ENCODE assay signal across 21 mouse cellular contexts in the genomic region with DNA sequence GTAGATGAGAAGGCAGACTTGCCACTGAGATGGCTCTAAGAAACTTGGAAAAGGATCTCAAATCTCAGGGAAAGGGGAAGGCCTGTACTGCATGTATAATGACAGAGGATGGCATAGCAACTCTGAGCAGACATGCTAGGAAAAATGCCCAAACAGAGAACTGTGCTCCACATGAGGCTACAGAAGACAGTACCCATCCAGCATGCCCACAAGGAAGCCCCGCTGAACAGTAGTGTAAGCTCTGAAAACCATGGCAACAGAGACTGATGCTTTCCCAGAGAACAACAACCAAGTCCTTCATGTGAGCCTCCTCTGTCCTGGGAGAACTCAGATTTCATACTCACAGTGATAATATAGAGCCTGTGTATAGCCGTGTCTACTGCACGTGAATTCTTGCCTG. TPM values are rescaled to one million over a fixed set of nuclear protein-coding genes. Genes with fewer than 3 reads are reported as not detected.
DNase-seq lines count a peak whose midpoint lies in the region; ATAC-seq and TF ChIP-seq lines count a peak whose summit lies in the region.
"Had no signal": no experiment of that assay in that cellular context is flagged by ENCODE, and none has a peak within 500 bp of the region (broad histone marks: within the 10 kb centered on the region; RNA-seq: fewer than 3 reads in every experiment).

No protein-coding gene starts in this region.

- H3K4me3 ChIP-seq in forebrain, postnatal 0 days (ENCODE audit: low read depth, low read length) = no peak overlapping the region
- H3K4me3 ChIP-seq in forebrain, embryonic 16.5 days (replicated peaks; ENCODE audit: low read length) = no peak overlapping the region
- no peak overlapping the region for H3K4me3 ChIP-seq in hindbrain, postnatal 0 days (ENCODE audit: low read length)
- H3K4me3 ChIP-seq in hindbrain, embryonic 13.5 days = no peak overlapping the region
- no peak overlapping the region for H3K4me3 ChIP-seq in midbrain, postnatal 0 days (ENCODE audit: low read depth, low read length)
- no peak overlapping the region for H3K4me3 ChIP-seq in midbrain, embryonic 10.5 days

- no peaks in the 10 kb centered on the region for H3K27me3 ChIP-seq in forebrain, postnatal 0 days (ENCODE audit: insufficient read depth, low read length)
- no peaks in the 10 kb centered on the region for H3K27me3 ChIP-seq in forebrain, embryonic 16.5 days (replicated peaks; ENCODE audit: control insufficient read depth, insufficient read depth, low read length)
- H3K27me3 ChIP-seq in hindbrain, postnatal 0 days (ENCODE audit: insufficient read depth, low read length) = no peaks in the 10 kb centered on the region
- no peaks in the 10 kb centered on the region for H3K27me3 ChIP-seq in hindbrain, embryonic 13.5 days
- no peaks in the 10 kb centered on the region for H3K27me3 ChIP-seq in midbrain, postnatal 0 days (ENCODE audit: insufficient read depth, low read length)
- no peaks in the 10 kb centered on the region for H3K27me3 ChIP-seq in midbrain, embryonic 10.5 days (ENCODE audit: low read depth, poor library complexity, severe bottlenecking)
- H3K27me3 ChIP-seq: CH12.LX, Patski had no signal

- 78% methylated on average over 3 of the region's 3 CpGs for WGBS in forebrain, postnatal 0 days
- 86% methylated on average over 3 of the region's 3 CpGs for WGBS in forebrain, embryonic 16.5 days
- 65% methylated on average over 3 of the region's 3 CpGs for WGBS in hindbrain, postnatal 0 days
- 76% methylated on average over 3 of the region's 3 CpGs for WGBS in hindbrain, embryonic 13.5 days
- WGBS in midbrain, postnatal 0 days = 77% methylated on average over 3 of the region's 3 CpGs
- 83% methylated on average over 3 of the region's 3 CpGs for WGBS in midbrain, embryonic 10.5 days

- ATAC-seq in forebrain, postnatal 0 days = no peak
- ATAC-seq in forebrain, embryonic 16.5 days = no peak
- peak; percentile 87 for ATAC-seq in hindbrain, postnatal 0 days
- ATAC-seq in hindbrain, embryonic 13.5 days (ENCODE audit: low FRiP score) = no peak
- no peak for ATAC-seq in midbrain, postnatal 0 days (ENCODE audit: low FRiP score)
- ATAC-seq: activated CD4-positive, CD25-positive, alpha-beta regulatory T cell, adult 4 months; CD4-positive, CD25-positive, alpha-beta regulatory T cell, adult 4 months; Patski had no signal

- DNase-seq in forebrain, postnatal 0 days = peak; percentile 6
- DNase-seq in hindbrain, postnatal 0 days (ENCODE audit: low spot score) = peak; percentile 35
- peak; percentile 56 for DNase-seq in midbrain, postnatal 0 days (ENCODE audit: low spot score)
- DNase-seq in midbrain, embryonic 10.5 days (ENCODE audit: low spot score) = no peak
- DNase-seq: adrenal gland, adult 2 months; adrenal gland, adult 8-10 months; adrenal gland, postnatal 10 days; adrenal gland, postnatal 14 days; adrenal gland, postnatal 25 days; adrenal gland, postnatal 36 days; B cell, adult 2 months; cerebellum, adult 11 months; cerebellum, adult 11-12 months; cerebellum, adult 18-20 months had no signal

- no peaks in the 10 kb centered on the region for H3K36me3 ChIP-seq in forebrain, postnatal 0 days (ENCODE audit: insufficient read depth)
- no peaks in the 10 kb centered on the region for H3K36me3 ChIP-seq in forebrain, embryonic 16.5 days (ENCODE audit: control insufficient read depth, insufficient read depth)
- H3K36me3 ChIP-seq in hindbrain, postnatal 0 days (ENCODE audit: insufficient read depth, low read length) = no peaks in the 10 kb centered on the region
- H3K36me3 ChIP-seq in hindbrain, embryonic 13.5 days = no peaks in the 10 kb centered on the region
- H3K36me3 ChIP-seq in midbrain, postnatal 0 days (ENCODE audit: insufficient read depth, low read length) = no peaks in the 10 kb centered on the region
- no peaks in the 10 kb centered on the region for H3K36me3 ChIP-seq in midbrain, embryonic 10.5 days
- H3K36me3 ChIP-seq: G1E had no signal

- no peaks in the 10 kb centered on the region for H3K4me1 ChIP-seq in forebrain, postnatal 0 days (ENCODE audit: insufficient read depth)
- H3K4me1 ChIP-seq in forebrain, embryonic 16.5 days (replicated peaks; ENCODE audit: control insufficient read depth, insufficient read depth, low read length) = no peaks in the 10 kb centered on the region
- no peaks in the 10 kb centered on the region for H3K4me1 ChIP-seq in hindbrain, postnatal 0 days (ENCODE audit: insufficient read depth, low read length)
- no peaks in the 10 kb centered on the region for H3K4me1 ChIP-seq in hindbrain, embryonic 13.5 days (replicated peaks)
- H3K4me1 ChIP-seq in midbrain, postnatal 0 days (ENCODE audit: insufficient read depth, low read length) = no peaks in the 10 kb centered on the region
- H3K4me1 ChIP-seq in midbrain, embryonic 10.5 days = no peaks in the 10 kb centered on the region

- no peak overlapping the region for H3K27ac ChIP-seq in forebrain, postnatal 0 days (ENCODE audit: low read depth, low read length)
- H3K27ac ChIP-seq in forebrain, embryonic 16.5 days (ENCODE audit: low read length) = no peak overlapping the region
- H3K27ac ChIP-seq in hindbrain, postnatal 0 days = no peak overlapping the region
- H3K27ac ChIP-seq in hindbrain, embryonic 13.5 days = no peak overlapping the region
- H3K27ac ChIP-seq in midbrain, postnatal 0 days (ENCODE audit: low read depth, low read length) = no peak overlapping the region
- no peak overlapping the region for H3K27ac ChIP-seq in midbrain, embryonic 10.5 days (replicated peaks)

- H3K4me2 ChIP-seq in forebrain, postnatal 0 days (ENCODE audit: low read depth) = no peak overlapping the region
- no peak overlapping the region for H3K4me2 ChIP-seq in forebrain, embryonic 16.5 days (ENCODE audit: low read length)
- no peak overlapping the region for H3K4me2 ChIP-seq in hindbrain, postnatal 0 days (ENCODE audit: low read depth, low read length)
- H3K4me2 ChIP-seq in hindbrain, embryonic 13.5 days = no peak overlapping the region
- H3K4me2 ChIP-seq in midbrain, postnatal 0 days (ENCODE audit: low read depth, low read length, poor library complexity, severe bottlenecking) = no peak overlapping the region

- no peaks in the 10 kb centered on the region for H3K9me3 ChIP-seq in forebrain, postnatal 0 days (ENCODE audit: low read length)
- no peaks in the 10 kb centered on the region for H3K9me3 ChIP-seq in forebrain, embryonic 16.5 days (ENCODE audit: control insufficient read depth, low read length)
- no peaks in the 10 kb centered on the region for H3K9me3 ChIP-seq in hindbrain, postnatal 0 days (ENCODE audit: low read length)
- no peaks in the 10 kb centered on the region for H3K9me3 ChIP-seq in hindbrain, embryonic 13.5 days
- H3K9me3 ChIP-seq in midbrain, postnatal 0 days (ENCODE audit: low read length) = no peaks in the 10 kb centered on the region
- H3K9me3 ChIP-seq in midbrain, embryonic 10.5 days (replicated peaks) = no peaks in the 10 kb centered on the region
- H3K9me3 ChIP-seq: G1E had no signal

- TF ChIP-seq CTCF in forebrain, postnatal 0 days (IDR thresholded peaks at IDR 0.05; ENCODE audit: low read depth) = no peak
- no peak for TF ChIP-seq CTCF in hindbrain, postnatal 0 days (IDR thresholded peaks at IDR 0.05; ENCODE audit: low read depth)
- no peak for TF ChIP-seq CTCF in midbrain, postnatal 0 days (IDR thresholded peaks at IDR 0.05)

- no peak overlapping the region for H3K9ac ChIP-seq in forebrain, postnatal 0 days
- no peak overlapping the region for H3K9ac ChIP-seq in forebrain, embryonic 16.5 days (replicated peaks; ENCODE audit: low read depth, low read length)
- H3K9ac ChIP-seq in hindbrain, postnatal 0 days (replicated peaks; ENCODE audit: low read length) = no peak overlapping the region
- no peak overlapping the region for H3K9ac ChIP-seq in hindbrain, embryonic 13.5 days
- H3K9ac ChIP-seq in midbrain, postnatal 0 days (replicated peaks; ENCODE audit: low read length, poor library complexity, severe bottlenecking) = no peak overlapping the region; the same call in 1 of the 2 replicates

RNA-seq across cellular contexts. Expression of a gene that starts 43.8 kb away (rescaled TPM):
- 141 and 143 TPM in 2 replicates for total RNA-seq in forebrain, postnatal 0 days (2014; rRNA removed)
- 105 and 112 TPM in 2 replicates for polyA plus RNA-seq in forebrain, postnatal 0 days (2015; fragmentation: Nextera tagmentation; extraction: Ambion mirVana)
- polyA plus RNA-seq in forebrain, embryonic 16.5 days (2015; fragmentation: Nextera tagmentation; extraction: Ambion mirVana) = 116 and 123 TPM in 2 replicates
- total RNA-seq in hindbrain, postnatal 0 days (2014; rRNA removed) = 115 and 116 TPM in 2 replicates
- polyA plus RNA-seq in hindbrain, postnatal 0 days (2015; fragmentation: Nextera tagmentation; extraction: Ambion mirVana) = 110 and 117 TPM in 2 replicates
- polyA plus RNA-seq in hindbrain, embryonic 13.5 days (2015; fragmentation: Nextera tagmentation; extraction: Ambion mirVana) = 122 TPM in 2 replicates
- total RNA-seq in midbrain, postnatal 0 days (2014; rRNA removed) = 141 and 143 TPM in 2 replicates
- 107 and 114 TPM in 2 replicates for polyA plus RNA-seq in midbrain, postnatal 0 days (2015; fragmentation: Nextera tagmentation; extraction: Ambion mirVana)
- 90.0 and 93.8 TPM in 2 replicates for polyA plus RNA-seq in midbrain, embryonic 10.5 days (2016; fragmentation: Nextera tagmentation; extraction: Ambion mirVana)

RNA-seq across cellular contexts. Expression of a gene that starts 50.7 kb away (rescaled TPM):
- total RNA-seq in forebrain, postnatal 0 days (2014; rRNA removed) = 33.2 and 35.5 TPM in 2 replicates
- polyA plus RNA-seq in forebrain, postnatal 0 days (2015; fragmentation: Nextera tagmentation; extraction: Ambion mirVana) = 40.4 and 45.1 TPM in 2 replicates
- polyA plus RNA-seq in forebrain, embryonic 16.5 days (2015; fragmentation: Nextera tagmentation; extraction: Ambion mirVana) = 27.0 and 27.1 TPM in 2 replicates
- 12.7 and 16.0 TPM in 2 replicates for total RNA-seq in hindbrain, postnatal 0 days (2014; rRNA removed)
- polyA plus RNA-seq in hindbrain, postnatal 0 days (2015; fragmentation: Nextera tagmentation; extraction: Ambion mirVana) = 34.9 and 37.6 TPM in 2 replicates
- polyA plus RNA-seq in hindbrain, embryonic 13.5 days (2015; fragmentation: Nextera tagmentation; extraction: Ambion mirVana) = 25.1 and 29.1 TPM in 2 replicates
- total RNA-seq in midbrain, postnatal 0 days (2014; rRNA removed) = 23.8 and 30.1 TPM in 2 replicates
- polyA plus RNA-seq in midbrain, postnatal 0 days (2015; fragmentation: Nextera tagmentation; extraction: Ambion mirVana) = 41.8 and 53.2 TPM in 2 replicates
- polyA plus RNA-seq in midbrain, embryonic 10.5 days (2016; fragmentation: Nextera tagmentation; extraction: Ambion mirVana) = 9.5 and 13.3 TPM in 2 replicates

RNA-seq across cellular contexts. Expression of a gene that starts 54.2 kb away (rescaled TPM):
- total RNA-seq in forebrain, postnatal 0 days (2014; rRNA removed) = 148 and 162 TPM in 2 replicates
- 244 and 249 TPM in 2 replicates for polyA plus RNA-seq in forebrain, postnatal 0 days (2015; fragmentation: Nextera tagmentation; extraction: Ambion mirVana)
- 279 and 306 TPM in 2 replicates for polyA plus RNA-seq in forebrain, embryonic 16.5 days (2015; fragmentation: Nextera tagmentation; extraction: Ambion mirVana)
- 123 and 125 TPM in 2 replicates for total RNA-seq in hindbrain, postnatal 0 days (2014; rRNA removed)
- 230 and 236 TPM in 2 replicates for polyA plus RNA-seq in hindbrain, postnatal 0 days (2015; fragmentation: Nextera tagmentation; extraction: Ambion mirVana)
- polyA plus RNA-seq in hindbrain, embryonic 13.5 days (2015; fragmentation: Nextera tagmentation; extraction: Ambion mirVana) = 256 and 270 TPM in 2 replicates
- 160 and 177 TPM in 2 replicates for total RNA-seq in midbrain, postnatal 0 days (2014; rRNA removed)
- polyA plus RNA-seq in midbrain, postnatal 0 days (2015; fragmentation: Nextera tagmentation; extraction: Ambion mirVana) = 229 and 232 TPM in 2 replicates
- 202 and 209 TPM in 2 replicates for polyA plus RNA-seq in midbrain, embryonic 10.5 days (2016; fragmentation: Nextera tagmentation; extraction: Ambion mirVana)
